Mouse (Mus musculus) CD4-positive helper T cell, adult 2 months (primary cell): Measurements from ENCODE around the gene Inca1.

Experiments used
- DNase-seq: peaks from one replicate; pipeline ENCODE4 v3.0.0-alpha.2; 2012; ENCODE audit warnings: low read depth, missing footprints, low spot score

The Inca1 gene

GRCm38 (mm10) chr11:70699722-70700556, at the start of gene Inca1, which contains the start of gene Kif1c:
TSS of gene Inca1 (minus strand) at chr11:70700155.
TSS of gene Kif1c (plus strand) at chr11:70700548.
- DNase-seq, result peak; percentile 95

GRCm38 (mm10) chr11:70747876-70748545, 48.1 kb upstream of the Inca1 start:
- DNase-seq, result peak; percentile 16

GRCm38 (mm10) chr11:70745636-70746035, 45.7 kb upstream of the Inca1 start:
- no peak for DNase-seq

GRCm38 (mm10) chr11:70742581-70743459, 42.9 kb upstream of the Inca1 start:
- DNase-seq, result no peak

- DNase-seq, result no peak
Observed at GRCm38 (mm10) chr11:70742117-70742516, 42.2 kb upstream of the Inca1 start.

GRCm38 (mm10) chr11:70741603-70742002, 41.6 kb upstream of the Inca1 start:
- DNase-seq, result no peak

- no peak for DNase-seq
Observed at GRCm38 (mm10) chr11:70737749-70738148, 37.8 kb upstream of the Inca1 start.

GRCm38 (mm10) chr11:70733256-70733655, 33.3 kb upstream of the Inca1 start:
- no peak for DNase-seq

- DNase-seq, result no peak
Observed at GRCm38 (mm10) chr11:70731178-70731577, 31.2 kb upstream of the Inca1 start.

- no peak for DNase-seq
Observed at GRCm38 (mm10) chr11:70730427-70731038, 30.6 kb upstream of the Inca1 start.

GRCm38 (mm10) chr11:70727385-70727784, 27.4 kb upstream of the Inca1 start:
- DNase-seq, result no peak

- no peak for DNase-seq
Observed at GRCm38 (mm10) chr11:70726585-70726984, 26.6 kb upstream of the Inca1 start.

- no peak for DNase-seq
Observed at GRCm38 (mm10) chr11:70724706-70725105, 24.8 kb upstream of the Inca1 start.

GRCm38 (mm10) chr11:70721072-70721471, 21.1 kb upstream of the Inca1 start:
- DNase-seq, result no peak

- DNase-seq, result no peak
Observed at GRCm38 (mm10) chr11:70720567-70720966, 20.6 kb upstream of the Inca1 start.

- DNase-seq, result no peak
Observed at GRCm38 (mm10) chr11:70718481-70718880, 18.5 kb upstream of the Inca1 start.

- no peak for DNase-seq
Observed at GRCm38 (mm10) chr11:70715832-70716231, 15.9 kb upstream of the Inca1 start.

- DNase-seq, result no peak
Observed at GRCm38 (mm10) chr11:70713222-70713621, 13.3 kb upstream of the Inca1 start.

GRCm38 (mm10) chr11:70711026-70711425, 11.1 kb upstream of the Inca1 start:
- DNase-seq, result no peak

GRCm38 (mm10) chr11:70706127-70706526, 6.2 kb upstream of the Inca1 start:
- DNase-seq, result no peak

GRCm38 (mm10) chr11:70702781-70703180, 2.8 kb upstream of the Inca1 start:
- no peak for DNase-seq
